ENCODE assay signal across 17 mouse cellular contexts in genomic region chr2:109704053-109704452, GRCm38 (mm10). TPM values are rescaled to one million over a fixed set of nuclear protein-coding genes. Genes with fewer than 3 reads are reported as not detected.
"Had no signal": no experiment of that assay in that cellular context is flagged by ENCODE, and none has a peak within 500 bp of the region (broad histone marks: within the 10 kb centered on the region; RNA-seq: fewer than 3 reads in every experiment).

No protein-coding gene starts in this region.

- H3K4me1 ChIP-seq: lung, embryonic 15.5 days; megakaryocyte, embryonic 14.5 days; midbrain, embryonic 12.5 days; neural tube, embryonic 12.5 days had no signal

- H3K9me3 ChIP-seq: lung, embryonic 15.5 days; megakaryocyte, embryonic 14.5 days; midbrain, embryonic 12.5 days; neural tube, embryonic 12.5 days had no signal

- H3K4me2 ChIP-seq: lung, embryonic 15.5 days; midbrain, embryonic 12.5 days; neural tube, embryonic 12.5 days had no signal

- H3K36me3 ChIP-seq: lung, embryonic 15.5 days; midbrain, embryonic 12.5 days; neural tube, embryonic 12.5 days had no signal

- ATAC-seq: liver, postnatal 0 days; lung, postnatal 0 days; midbrain, embryonic 16.5 days had no signal

- DNase-seq: liver, postnatal 0 days; lung, adult 2 months; lung, postnatal 14 days; lung, postnatal 36 days; midbrain, embryonic 14.5 days; right cerebral cortex, postnatal 14 days; thymus, adult 18-20 months; thymus, postnatal 14 days; thymus, postnatal 36 days had no signal

- H3K27me3 ChIP-seq: lung, embryonic 15.5 days; megakaryocyte, embryonic 14.5 days; midbrain, embryonic 12.5 days; neural tube, embryonic 12.5 days had no signal

- H3K9ac ChIP-seq: liver, postnatal 0 days; lung, embryonic 15.5 days; midbrain, embryonic 12.5 days; neural tube, embryonic 12.5 days had no signal

- H3K27ac ChIP-seq: lung, embryonic 15.5 days; macrophage; midbrain, embryonic 12.5 days; neural tube, embryonic 12.5 days had no signal

- H3K4me3 ChIP-seq: lung, embryonic 15.5 days; megakaryocyte, embryonic 14.5 days; midbrain, embryonic 12.5 days; myocyte; neural tube, embryonic 12.5 days had no signal

RNA-seq across cellular contexts. Expression of gene Bdnf, which starts 29.6 kb away (rescaled TPM):
- polyA plus RNA-seq: macrophage had no signal
